Mouse (Mus musculus): ENCODE measurements around the gene Dazap1. TPM values are rescaled to one million over a fixed set of nuclear protein-coding genes. Genes with fewer than 3 reads are reported as not detected.
"Not testable (repeated sequence)": the region's sequence is repeated elsewhere in the genome, so short reads cannot be mapped to it uniquely, and the experiment has no call there.

The Dazap1 gene
- total RNA-seq (2014; rRNA removed) (107 and 109 TPM in 2 replicates), polyA plus RNA-seq (2015; fragmentation: Nextera tagmentation; extraction: Ambion mirVana) (34.2 and 34.5 TPM in 2 replicates)

DNA sequence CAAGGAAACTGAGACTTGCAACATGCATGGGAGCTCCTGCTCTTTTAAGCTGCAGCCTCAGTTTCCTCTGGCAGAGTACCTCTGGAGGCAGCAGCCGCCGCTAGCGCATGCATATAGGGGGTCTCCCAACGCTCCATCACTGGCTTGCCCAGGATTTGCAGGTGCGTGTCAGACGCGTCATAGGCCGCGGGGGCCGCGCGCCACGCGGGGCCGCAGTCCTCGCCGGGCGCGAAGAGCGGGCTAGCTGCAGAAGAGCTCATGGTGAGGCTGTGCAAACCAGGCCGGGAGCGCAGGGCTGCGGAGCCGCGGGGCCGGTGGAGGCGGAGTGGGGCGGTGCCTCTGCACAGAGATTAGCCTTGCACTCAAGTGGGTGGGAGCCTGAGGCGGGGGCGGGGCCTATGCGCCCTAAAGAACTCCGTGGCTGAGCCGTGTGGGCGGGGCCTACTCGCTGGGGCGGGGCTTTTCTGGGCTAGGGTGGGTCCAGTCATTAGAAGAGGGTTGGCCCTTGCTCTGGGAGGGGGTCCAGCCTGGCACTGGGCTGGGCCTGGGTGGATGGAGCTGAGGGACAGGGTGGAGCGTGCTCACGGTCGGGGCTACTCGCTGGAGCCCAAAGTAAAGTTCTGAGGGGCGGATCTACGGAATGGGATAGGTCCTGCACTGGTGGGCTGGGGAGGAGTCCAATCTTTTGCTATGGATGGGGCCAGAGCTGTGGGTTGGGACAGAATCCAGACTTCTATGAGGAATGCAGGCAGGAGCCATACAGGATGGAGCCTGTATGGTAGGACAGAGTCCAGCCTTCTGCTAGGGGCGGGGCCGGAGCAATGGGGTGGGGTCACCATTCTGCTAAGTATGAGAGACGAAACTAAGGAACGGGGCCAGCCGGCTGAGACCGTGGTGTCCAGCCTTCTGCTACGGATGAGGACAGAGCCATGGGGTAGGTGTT, at the start of gene Dazap1, which contains the start of gene Gamt:
TSS of gene Dazap1 (plus strand) at position 845 of the 943 bp plus-strand sequence.
TSS of gene Gamt (minus strand) at position 371 of the 943 bp plus-strand sequence.
- H3K27me3 ChIP-seq (ENCODE audit: insufficient read depth, low read length), result no peaks in the 10 kb centered on the region

DNA sequence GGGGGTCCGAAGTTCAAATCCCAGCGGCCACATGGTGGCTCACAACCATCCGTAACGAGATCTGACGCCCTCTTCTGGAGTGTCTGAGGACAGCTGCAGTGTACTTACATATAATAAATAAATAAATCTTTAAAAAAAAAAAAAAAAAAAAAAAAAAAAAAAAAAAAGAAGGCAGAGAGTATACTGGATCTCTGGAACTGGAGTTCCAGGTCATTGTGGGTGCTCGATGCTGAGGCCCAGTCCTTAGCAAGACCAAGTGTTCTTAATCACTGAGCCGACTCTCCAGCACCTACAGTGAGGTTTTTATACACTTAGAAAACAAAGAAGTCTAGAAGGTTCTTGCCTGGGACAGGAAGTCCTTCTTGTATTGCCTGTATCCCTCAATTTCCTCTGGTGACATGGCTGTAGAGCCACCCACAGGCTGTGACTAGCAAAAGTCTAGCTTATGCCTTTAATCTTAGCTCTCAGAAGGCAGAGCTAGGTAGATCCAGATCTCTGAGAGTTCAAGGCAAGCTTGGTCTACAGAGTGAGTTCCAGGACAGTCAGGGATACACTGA, 49.7 kb upstream of the Dazap1 start:
- ATAC-seq (ENCODE audit: low FRiP score); H3K4me3 ChIP-seq (ENCODE audit: low read depth, low read length); H3K27ac ChIP-seq (ENCODE audit: low read depth, low read length); DNase-seq (ENCODE audit: low spot score); H3K4me1 ChIP-seq (ENCODE audit: insufficient read depth, low read length); H3K4me2 ChIP-seq (ENCODE audit: low read depth, low read length, poor library complexity, severe bottlenecking); H3K36me3 ChIP-seq (ENCODE audit: insufficient read depth, low read length); H3K9ac ChIP-seq (replicated peaks; ENCODE audit: low read length, poor library complexity, severe bottlenecking); H3K9me3 ChIP-seq (ENCODE audit: low read length); H3K27me3 ChIP-seq (ENCODE audit: insufficient read depth, low read length): not testable (repeated sequence)
- WGBS, result 78% methylated on average over 7 of the region's 7 CpGs

More for the DNA sequence above, at the start of gene Dazap1, which contains the start of gene Gamt:
- Histone ChIP-seq H3K4me2 (ENCODE audit: low read depth, low read length, poor library complexity, severe bottlenecking) (peak within 1 kb of the TSS; percentile 67), H3K27ac (ENCODE audit: low read depth, low read length) (peak within 1 kb of the TSS; percentile 69), H3K36me3 (ENCODE audit: insufficient read depth, low read length) (peaks cover 13% of the 10 kb centered on the region), H3K9ac (replicated peaks; ENCODE audit: low read length, poor library complexity, severe bottlenecking) (peak within 1 kb of the TSS; percentile 48), H3K4me3 (ENCODE audit: low read depth, low read length) (peak within 1 kb of the TSS; percentile 41), H3K9me3 (ENCODE audit: low read length) (no peaks in the 10 kb centered on the region), H3K4me1 (ENCODE audit: insufficient read depth, low read length) (peaks cover 11% of the 10 kb centered on the region; the same call in 1 of the 2 replicates)
- ATAC-seq (ENCODE audit: low FRiP score) (peak; percentile 73), DNase-seq (ENCODE audit: low spot score) (peak; percentile 94)
- WGBS, result under 1% methylated on average over 49 of the region's 49 CpGs
- TF ChIP-seq CTCF (IDR thresholded peaks at IDR 0.05), result no peak; the same call in 1 of the 2 replicates

DNA sequence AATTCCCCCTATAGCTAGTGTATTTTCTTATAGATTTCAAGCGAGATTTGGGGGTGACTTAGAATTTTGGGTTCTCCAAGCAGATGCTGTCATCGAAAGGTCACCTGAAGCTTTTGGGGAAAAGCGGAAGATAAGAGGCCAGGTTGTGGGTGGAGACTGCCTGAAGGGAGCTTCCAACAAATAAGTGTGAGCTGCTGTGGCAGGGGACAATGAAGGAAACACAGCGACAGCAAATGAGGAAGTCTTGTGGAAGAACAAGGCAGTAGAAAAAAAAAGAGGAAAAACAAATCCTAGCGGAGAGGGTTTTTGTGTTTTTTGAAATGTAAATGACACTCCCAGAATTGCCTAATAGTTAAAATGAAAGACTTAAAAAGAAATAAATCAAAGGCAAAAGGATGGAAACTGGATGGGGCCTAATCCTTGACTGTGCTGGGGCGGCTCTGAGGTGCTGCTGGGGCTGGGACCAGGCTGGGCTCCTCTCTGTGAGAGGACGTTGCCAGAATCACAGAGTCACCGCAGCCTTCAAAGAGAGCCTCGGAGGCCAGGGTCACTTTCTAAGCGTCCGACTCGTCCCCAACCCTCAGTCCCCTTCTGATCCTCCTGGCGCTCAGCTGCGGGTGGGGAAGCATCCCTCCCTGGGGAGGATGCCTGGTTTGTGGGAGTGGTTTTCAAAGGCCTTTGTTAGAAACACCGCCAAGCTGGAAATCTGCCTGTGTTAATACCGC, 46.1 kb upstream of the Dazap1 start:
- no peak overlapping the region for H3K9ac ChIP-seq (replicated peaks; ENCODE audit: low read length, poor library complexity, severe bottlenecking)

DNA sequence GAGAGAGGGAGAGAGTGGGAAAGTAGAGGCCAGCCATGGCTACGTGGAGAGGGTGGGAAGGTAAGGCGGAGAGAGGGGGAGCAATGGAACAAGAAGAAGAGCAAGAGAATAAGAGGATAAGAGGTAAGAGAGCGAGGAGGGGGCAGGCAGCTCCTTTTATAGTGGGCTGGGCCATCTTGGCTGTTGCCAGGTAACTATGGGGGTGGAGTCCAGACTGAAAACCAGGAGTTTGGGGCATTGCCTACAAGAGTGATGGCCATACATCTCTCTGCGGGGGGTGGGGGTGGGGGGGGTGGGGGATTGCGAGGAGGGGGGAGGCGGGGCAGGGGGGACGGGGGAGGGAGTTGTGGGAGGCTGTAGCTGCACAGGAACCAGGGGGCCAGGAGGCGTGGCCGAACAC, 40.6 kb upstream of the Dazap1 start:
- no peaks in the 10 kb centered on the region for H3K4me1 ChIP-seq (ENCODE audit: insufficient read depth, low read length)
- no peak overlapping the region for H3K9ac ChIP-seq (replicated peaks; ENCODE audit: low read length, poor library complexity, severe bottlenecking)
- DNase-seq (ENCODE audit: low spot score) (no peak), ATAC-seq (ENCODE audit: low FRiP score) (no peak)
- H3K27ac ChIP-seq (ENCODE audit: low read depth, low read length), result no peak overlapping the region
- H3K36me3 ChIP-seq (ENCODE audit: insufficient read depth, low read length), result no peaks in the 10 kb centered on the region
- no peak overlapping the region for H3K4me2 ChIP-seq (ENCODE audit: low read depth, low read length, poor library complexity, severe bottlenecking)
- no peak for TF ChIP-seq CTCF (IDR thresholded peaks at IDR 0.05)
- no peaks in the 10 kb centered on the region for H3K9me3 ChIP-seq (ENCODE audit: low read length)
- WGBS, result 33% methylated on average over 8 of the region's 9 CpGs
- no peak overlapping the region for H3K4me3 ChIP-seq (ENCODE audit: low read depth, low read length)
- no peaks in the 10 kb centered on the region for H3K27me3 ChIP-seq (ENCODE audit: insufficient read depth, low read length)

More for the DNA sequence above, 46.1 kb upstream of the Dazap1 start:
- Histone ChIP-seq H3K36me3 (ENCODE audit: insufficient read depth, low read length) (no peaks in the 10 kb centered on the region), H3K4me1 (ENCODE audit: insufficient read depth, low read length) (no peaks in the 10 kb centered on the region), H3K4me3 (ENCODE audit: low read depth, low read length) (no peak overlapping the region), H3K27ac (ENCODE audit: low read depth, low read length) (peak overlapping the region; percentile 39; the same call in 1 of the 2 replicates), H3K4me2 (ENCODE audit: low read depth, low read length, poor library complexity, severe bottlenecking) (no peak overlapping the region), H3K27me3 (ENCODE audit: insufficient read depth, low read length) (no peaks in the 10 kb centered on the region), H3K9me3 (ENCODE audit: low read length) (no peaks in the 10 kb centered on the region)
- no peak for DNase-seq (ENCODE audit: low spot score)
- no peak for ATAC-seq (ENCODE audit: low FRiP score)
- no peak for TF ChIP-seq CTCF (IDR thresholded peaks at IDR 0.05)
- 17% methylated on average over 16 of the region's 16 CpGs for WGBS

DNA sequence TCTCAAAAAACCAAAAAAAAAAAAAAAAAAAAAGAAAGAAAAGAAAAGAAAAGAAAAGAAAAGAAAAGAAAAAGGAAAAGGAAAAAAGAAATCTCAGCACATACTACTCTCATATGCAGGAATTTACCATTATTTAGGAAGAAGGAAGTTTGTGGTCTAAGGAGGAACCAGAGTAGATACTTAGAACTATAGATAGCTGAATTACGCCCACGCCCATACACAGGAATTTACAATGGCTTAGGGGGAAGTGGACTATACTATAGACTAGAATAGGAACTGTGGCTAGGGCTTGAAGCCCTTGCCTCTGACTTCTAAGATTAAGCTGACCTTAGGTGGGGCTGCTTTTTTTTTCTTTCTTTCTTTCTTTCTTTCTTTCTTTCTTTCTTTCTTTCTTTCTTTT, 38.1 kb upstream of the Dazap1 start:
- not testable (repeated sequence) for DNase-seq (ENCODE audit: low spot score); H3K9ac ChIP-seq (replicated peaks; ENCODE audit: low read length, poor library complexity, severe bottlenecking); H3K4me2 ChIP-seq (ENCODE audit: low read depth, low read length, poor library complexity, severe bottlenecking); H3K27ac ChIP-seq (ENCODE audit: low read depth, low read length); ATAC-seq (ENCODE audit: low FRiP score); H3K27me3 ChIP-seq (ENCODE audit: insufficient read depth, low read length); H3K9me3 ChIP-seq (ENCODE audit: low read length); H3K4me3 ChIP-seq (ENCODE audit: low read depth, low read length); H3K36me3 ChIP-seq (ENCODE audit: insufficient read depth, low read length)
- peaks cover 11% of the 10 kb centered on the region for H3K4me1 ChIP-seq (ENCODE audit: insufficient read depth, low read length)
- 90% methylated on average over 2 of the region's 2 CpGs for WGBS

Data from midbrain, postnatal 0 days (tissue).